Mouse (Mus musculus) heart, embryonic 11.5 days (tissue): ENCODE measurements around the gene Pibf1. TPM values are rescaled to one million over a fixed set of nuclear protein-coding genes. Genes with fewer than 3 reads are reported as not detected.

Source experiments
- ATAC-seq: fragments of 200-750 bp; cut with Nextera tagmentation; replicated peaks from 2 replicates; pipeline ENCODE4 v1.8.0; 2017; ENCODE audit warnings: moderate library complexity; ENCODE audit not compliant: insufficient number of reproducible peaks, low FRiP score, low TSS enrichment
- H3K27ac ChIP-seq: fragments of 300-500 bp; sonication (generic); 2 replicates; pipeline ENCODE4 v1.5.1; 2014; ENCODE audit warnings: mild to moderate bottlenecking, low read depth, low read length
- H3K27me3 ChIP-seq: fragments of 300-500 bp; sonication (generic); 2 replicates; pipeline ENCODE4 v1.6.1; 2014; ENCODE audit warnings: mild to moderate bottlenecking, low read length, mixed read lengths; ENCODE audit not compliant: control insufficient read depth, insufficient read depth
- H3K36me3 ChIP-seq: fragments of 300-500 bp; sonication (generic); 2 replicates; pipeline ENCODE4 v1.6.1; 2014; ENCODE audit warnings: mild to moderate bottlenecking, low read length, moderate library complexity, mixed read lengths; ENCODE audit not compliant: control insufficient read depth, insufficient read depth
- H3K4me1 ChIP-seq: fragments of 300-500 bp; sonication (generic); 2 replicates; pipeline ENCODE4 v1.6.1; 2014; ENCODE audit warnings: low read length; ENCODE audit not compliant: control insufficient read depth, insufficient read depth
- H3K4me2 ChIP-seq: fragments of 300-500 bp; sonication (generic); 2 replicates; pipeline ENCODE4 v1.6.1; 2014; ENCODE audit warnings: mild to moderate bottlenecking, moderate library complexity
- H3K4me3 ChIP-seq: fragments of 300-500 bp; sonication (generic); 2 replicates; pipeline ENCODE4 v1.5.1; 2014; ENCODE audit warnings: low read depth, low read length
- H3K9ac ChIP-seq: fragments of 300-500 bp; sonication (generic); 2 replicates; pipeline ENCODE4 v1.6.1; 2014; ENCODE audit warnings: mild to moderate bottlenecking, low read depth, low read length, moderate library complexity
- H3K9me3 ChIP-seq: fragments of 300-500 bp; sonication (generic); replicated peaks from 2 replicates; pipeline ENCODE4 v1.6.1; 2016; ENCODE audit warnings: low read length; ENCODE audit not compliant: control insufficient read depth
- WGBS: fragments of 180-500 bp; shearing (Covaris S2); extraction: QIAGEN DNeasy Blood & Tissue Kit; methylation state at CpG from one replicate; pipeline ENCODE4 v1.1.7; 2014; ENCODE audit not compliant: insufficient replicate concordance; 5-methylcytosine and 5-hydroxymethylcytosine counted together
- polyA plus RNA-seq: library from polyadenylated mRNA; unstranded; fragments of >200 nt; fragmentation: Nextera tagmentation; extraction: Ambion mirVana; gene quantifications from 2 replicates; pipeline ENCODE4 v1.2.1, GENCODE M21; 2014

The Pibf1 gene
- polyA plus RNA-seq, result 15.8 and 16.7 TPM in 2 replicates

DNA sequence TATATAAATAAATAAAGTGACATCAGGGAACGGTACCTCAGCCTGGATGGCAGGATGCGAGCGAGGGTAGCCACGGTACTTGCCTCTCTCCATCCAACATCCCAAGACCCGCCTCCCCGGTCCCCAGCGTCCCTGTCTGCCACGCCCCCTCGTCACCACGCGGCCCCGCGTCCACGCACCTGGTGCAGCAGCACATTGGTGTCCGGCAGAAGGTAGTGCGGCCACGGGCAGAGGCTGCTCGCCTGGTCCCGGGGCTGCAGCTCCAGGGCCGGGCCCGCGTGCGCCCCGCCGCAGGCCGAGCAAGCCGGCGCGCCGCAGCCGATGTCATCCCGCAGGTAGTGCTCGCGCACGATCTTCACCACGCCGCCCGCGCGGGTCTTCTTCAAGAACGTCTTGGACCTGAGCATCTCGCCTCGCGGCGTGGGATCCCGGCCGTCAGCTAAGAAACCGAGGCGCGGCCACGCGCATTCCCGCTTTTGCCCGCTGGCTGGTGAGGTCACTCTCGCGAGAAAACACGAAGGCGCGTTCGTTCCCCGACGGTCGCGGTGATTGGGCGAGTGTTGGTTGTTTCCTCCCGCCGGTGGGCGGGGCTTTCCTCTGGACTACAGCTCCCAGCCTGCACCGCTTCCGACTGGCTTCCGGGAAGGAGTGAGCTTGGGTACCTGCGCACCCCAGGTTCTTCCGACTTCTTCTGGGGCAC is at the start of gene Pibf1, which contains the start of gene Dis3:
TSS of gene Pibf1 (plus strand) at position 158 of the 700 bp plus-strand sequence.
TSS of gene Dis3 (minus strand) at position 504 of the 700 bp plus-strand sequence.
- under 1% methylated on average over 70 of the region's 73 CpGs for WGBS
- peak; percentile 99 for ATAC-seq
- Histone ChIP-seq H3K27ac (peak within 1 kb of the TSS; percentile 71), H3K4me2 (peak within 1 kb of the TSS; percentile 78), H3K9me3 (no peaks in the 10 kb centered on the region), H3K4me1 (0 out of 2 replicates have a peak, but pooled peaks cover 6% of the 10 kb centered on the region), H3K9ac (peak within 1 kb of the TSS; percentile 93), H3K36me3 (peaks cover 8% of the 10 kb centered on the region), H3K27me3 (no peaks in the 10 kb centered on the region), H3K4me3 (peak within 1 kb of the TSS; percentile 95)

DNA sequence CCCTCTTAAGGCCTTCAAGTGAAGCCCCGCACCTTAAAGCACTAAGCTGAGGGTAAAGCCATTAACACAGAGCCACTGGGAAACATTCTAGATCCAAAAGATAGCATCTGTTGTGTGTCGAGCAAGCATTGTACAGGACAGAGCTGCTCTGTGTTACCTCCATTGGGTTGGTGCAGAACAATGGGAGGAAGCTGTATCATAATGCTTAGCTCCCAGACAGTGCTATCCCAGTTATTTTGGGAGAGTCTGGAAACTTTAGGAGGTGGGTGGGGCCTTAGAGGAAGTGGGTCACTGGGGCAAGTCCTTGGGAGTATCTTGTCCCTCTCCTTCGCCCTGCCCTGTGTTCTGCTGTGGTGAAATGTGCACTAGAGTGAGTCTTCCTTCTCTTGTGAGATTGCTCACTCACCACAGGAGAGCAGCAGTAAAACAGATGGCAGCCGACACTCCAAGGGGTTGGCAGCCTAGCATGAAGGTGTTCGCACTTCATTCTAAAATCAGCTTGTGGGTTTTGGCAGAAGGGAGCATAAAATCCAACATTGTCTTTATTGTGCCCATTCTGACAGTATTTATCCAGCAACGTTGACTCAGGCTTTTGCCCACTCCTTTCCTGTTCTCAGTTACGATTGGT is 40.2 kb upstream of the Pibf1 start:
- Histone ChIP-seq H3K27me3 (no peaks in the 10 kb centered on the region), H3K4me3 (no peak overlapping the region), H3K4me1 (no peaks in the 10 kb centered on the region), H3K9me3 (no peaks in the 10 kb centered on the region), H3K4me2 (no peak overlapping the region), H3K36me3 (peaks cover 18% of the 10 kb centered on the region), H3K27ac (no peak overlapping the region), H3K9ac (no peak overlapping the region)
- 82% methylated on average over 7 of the region's 7 CpGs for WGBS
- no peak for ATAC-seq

DNA sequence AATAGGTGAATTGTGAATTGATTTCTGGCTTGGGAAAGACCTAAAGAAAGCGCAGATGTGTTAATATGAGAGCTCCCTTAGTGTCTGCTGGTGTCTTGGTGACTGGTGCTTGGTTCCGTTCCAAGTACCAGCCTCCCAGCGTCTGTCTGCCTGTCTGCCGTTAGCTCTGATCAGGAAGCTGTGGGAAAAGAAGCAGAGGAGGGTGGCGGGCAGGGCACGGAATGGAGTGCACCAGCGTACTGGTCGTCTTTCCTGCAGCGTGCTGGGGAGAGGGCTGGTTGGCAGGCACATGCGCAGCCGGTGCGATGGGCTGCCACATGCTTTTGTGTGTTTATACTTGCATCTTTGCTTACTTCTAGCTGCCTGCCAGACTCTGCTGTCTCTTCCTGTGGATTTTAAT is 38.6 kb upstream of the Pibf1 start:
- Histone ChIP-seq H3K4me1 (no peaks in the 10 kb centered on the region), H3K9me3 (no peaks in the 10 kb centered on the region), H3K4me3 (no peak overlapping the region), H3K4me2 (no peak overlapping the region), H3K9ac (no peak overlapping the region), H3K27me3 (no peaks in the 10 kb centered on the region), H3K27ac (no peak overlapping the region), H3K36me3 (peaks cover 18% of the 10 kb centered on the region)
- WGBS, result 84% methylated on average over 12 of the region's 12 CpGs
- ATAC-seq, result no peak

DNA sequence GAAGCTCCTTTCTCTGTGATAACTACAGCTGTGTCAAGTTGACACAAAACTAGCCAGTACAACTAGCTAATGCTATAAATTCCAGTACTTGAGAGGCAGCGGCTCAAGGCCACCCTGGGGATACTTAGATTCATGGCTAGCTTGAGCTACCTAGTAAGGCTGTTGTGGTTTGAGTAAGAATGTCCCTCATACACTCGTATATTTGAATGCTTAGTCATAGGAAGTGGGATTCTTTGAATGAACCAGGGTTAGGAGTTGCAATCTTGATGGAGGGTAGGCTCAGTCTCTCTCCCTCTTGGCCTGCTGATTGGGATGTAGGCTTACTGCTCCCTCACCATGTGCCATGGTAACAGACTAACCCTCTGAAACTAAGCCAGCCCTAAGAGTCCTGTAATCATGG is 36.1 kb upstream of the Pibf1 start:
- H3K27ac ChIP-seq, result no peak overlapping the region
- H3K4me3 ChIP-seq, result no peak overlapping the region
- H3K36me3 ChIP-seq, result peaks cover 16% of the 10 kb centered on the region
- no peak for ATAC-seq
- H3K9ac ChIP-seq, result no peak overlapping the region
- no peak overlapping the region for H3K4me2 ChIP-seq
- no peaks in the 10 kb centered on the region for H3K4me1 ChIP-seq
- 96% methylated on average over 2 of the region's 2 CpGs for WGBS
- H3K27me3 ChIP-seq, result no peaks in the 10 kb centered on the region
- H3K9me3 ChIP-seq, result no peaks in the 10 kb centered on the region

DNA sequence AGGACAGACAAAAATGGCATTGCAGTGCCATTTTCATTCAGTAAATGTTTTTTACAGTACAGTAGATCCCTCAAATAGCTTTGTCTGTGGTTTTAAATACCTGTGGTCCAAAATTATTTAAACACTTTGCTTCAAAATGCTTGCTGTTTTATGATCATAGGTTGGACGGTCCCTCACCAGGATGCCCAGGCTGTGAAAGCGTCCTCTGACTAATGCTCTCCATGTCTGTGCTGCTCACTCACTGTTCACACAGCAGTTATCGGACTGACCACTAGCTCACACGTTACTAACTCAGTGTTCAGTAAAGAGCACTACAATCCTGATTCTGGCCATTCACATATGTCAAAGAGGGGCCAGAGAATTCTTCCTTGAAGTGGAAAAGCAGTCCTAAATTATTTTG is 28.1 kb upstream of the Pibf1 start:
- Histone ChIP-seq H3K36me3 (peaks cover 24% of the 10 kb centered on the region), H3K4me3 (no peak overlapping the region), H3K4me1 (no peaks in the 10 kb centered on the region), H3K9me3 (no peaks in the 10 kb centered on the region), H3K4me2 (no peak overlapping the region), H3K9ac (no peak overlapping the region), H3K27ac (no peak overlapping the region), H3K27me3 (no peaks in the 10 kb centered on the region)
- ATAC-seq, result no peak
- 87% methylated on average over 4 of the region's 4 CpGs for WGBS

DNA sequence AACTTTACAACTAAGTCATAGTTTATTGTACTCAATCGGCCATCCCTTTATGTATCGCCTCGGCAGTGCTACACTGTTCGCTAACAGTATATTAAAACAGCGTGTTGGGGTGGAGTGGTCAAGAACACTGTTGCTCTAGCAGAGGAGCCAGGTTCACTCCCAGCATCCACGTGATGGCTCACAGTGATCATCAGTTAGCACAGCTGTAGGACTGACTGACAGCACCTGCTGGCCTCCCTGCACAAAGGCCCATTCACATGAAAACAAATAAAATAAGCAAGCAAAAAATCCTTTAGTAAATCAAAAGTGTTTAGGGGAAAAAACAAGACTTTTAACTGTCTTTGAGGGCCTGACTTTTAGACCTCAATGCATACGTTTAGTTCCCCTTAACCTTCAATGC is 10.3 kb upstream of the Pibf1 start:
- H3K4me3 ChIP-seq, result no peak overlapping the region
- no peak overlapping the region for H3K27ac ChIP-seq
- peaks cover 24% of the 10 kb centered on the region for H3K36me3 ChIP-seq
- H3K9me3 ChIP-seq, result no peaks in the 10 kb centered on the region
- 90% methylated on average over 7 of the region's 7 CpGs for WGBS
- H3K27me3 ChIP-seq, result no peaks in the 10 kb centered on the region
- H3K4me2 ChIP-seq, result no peak overlapping the region
- H3K9ac ChIP-seq, result no peak overlapping the region
- ATAC-seq, result no peak
- no peaks in the 10 kb centered on the region for H3K4me1 ChIP-seq

DNA sequence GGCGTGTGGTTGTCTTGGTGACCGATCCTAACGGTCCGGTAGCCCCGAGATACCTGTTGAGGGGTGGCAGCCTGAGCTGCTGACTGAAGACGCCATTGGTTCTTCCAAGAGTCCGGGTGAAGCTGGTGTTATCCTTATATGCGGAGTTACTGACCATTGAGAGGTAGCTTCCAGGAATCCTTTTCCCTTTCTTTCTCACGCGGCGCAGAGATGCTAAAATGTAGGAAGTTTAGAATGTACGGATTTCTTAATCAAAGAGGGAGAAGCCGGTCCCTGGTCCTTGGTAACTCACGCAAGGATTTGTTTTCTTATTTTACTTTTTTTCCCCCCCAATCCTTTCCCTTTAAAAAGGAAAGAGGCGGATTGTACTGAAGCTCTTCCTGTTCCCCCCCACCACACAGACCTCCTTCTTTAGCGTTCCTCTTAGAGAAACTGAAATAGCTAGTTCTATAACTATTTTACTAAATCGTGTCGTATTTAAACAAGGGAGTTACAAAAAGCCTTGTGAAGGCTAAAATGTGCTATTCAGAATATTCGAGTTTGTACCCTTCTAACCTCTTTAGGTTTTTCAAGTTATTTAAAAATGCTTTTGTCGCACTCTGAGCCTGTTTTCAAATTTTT is 853 bp downstream of the Pibf1 start:
- no peak for ATAC-seq
- 6% methylated on average over 20 of the region's 20 CpGs for WGBS
- peak overlapping the region; percentile 64; the same call in 1 of the 2 replicates for H3K9ac ChIP-seq
- H3K27me3 ChIP-seq, result no peaks in the 10 kb centered on the region
- peak overlapping the region; percentile 95 for H3K4me3 ChIP-seq
- H3K36me3 ChIP-seq, result peaks cover 8% of the 10 kb centered on the region
- no peak overlapping the region for H3K27ac ChIP-seq
- H3K9me3 ChIP-seq, result no peaks in the 10 kb centered on the region
- peak overlapping the region; percentile 62 for H3K4me2 ChIP-seq
- 0 out of 2 replicates have a peak, but pooled peaks cover 6% of the 10 kb centered on the region for H3K4me1 ChIP-seq

DNA sequence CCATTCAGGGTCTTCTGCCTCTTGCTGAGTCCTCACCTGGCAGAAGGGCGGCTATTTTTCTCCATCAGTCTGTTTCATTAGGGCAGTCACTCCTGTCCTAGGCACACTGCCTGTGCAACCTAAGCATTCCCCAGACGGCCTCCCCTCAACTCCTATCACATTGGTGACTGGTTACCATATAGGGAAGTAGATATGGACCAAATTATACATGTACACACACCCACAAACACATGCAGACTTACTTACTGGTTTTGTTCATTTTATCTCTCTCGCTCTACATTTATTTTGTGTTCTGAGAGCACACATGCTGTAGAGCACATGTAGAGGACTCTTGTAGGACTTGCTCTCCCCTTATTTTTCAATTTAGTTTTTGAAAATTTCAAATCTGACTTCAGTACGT is 3.8 kb downstream of the Pibf1 start:
- H3K4me2 ChIP-seq, result no peak overlapping the region
- no peak overlapping the region for H3K9ac ChIP-seq
- no peak for ATAC-seq
- WGBS, result 83% methylated on average over 4 of the region's 4 CpGs
- no peaks in the 10 kb centered on the region for H3K27me3 ChIP-seq
- H3K36me3 ChIP-seq, result peaks cover 2% of the 10 kb centered on the region; the same call in 1 of the 2 replicates
- H3K9me3 ChIP-seq, result no peaks in the 10 kb centered on the region
- H3K4me1 ChIP-seq, result 0 out of 2 replicates have a peak, but pooled peaks cover 6% of the 10 kb centered on the region
- H3K4me3 ChIP-seq, result no peak overlapping the region
- H3K27ac ChIP-seq, result no peak overlapping the region
